Mouse (Mus musculus): ENCODE measurements around the gene Gm49711. TPM values are rescaled to one million over a fixed set of nuclear protein-coding genes. Genes with fewer than 3 reads are reported as not detected.

The Gm49711 gene
- polyA plus RNA-seq, 1 experiment from 2014 or later = not detected

DNA sequence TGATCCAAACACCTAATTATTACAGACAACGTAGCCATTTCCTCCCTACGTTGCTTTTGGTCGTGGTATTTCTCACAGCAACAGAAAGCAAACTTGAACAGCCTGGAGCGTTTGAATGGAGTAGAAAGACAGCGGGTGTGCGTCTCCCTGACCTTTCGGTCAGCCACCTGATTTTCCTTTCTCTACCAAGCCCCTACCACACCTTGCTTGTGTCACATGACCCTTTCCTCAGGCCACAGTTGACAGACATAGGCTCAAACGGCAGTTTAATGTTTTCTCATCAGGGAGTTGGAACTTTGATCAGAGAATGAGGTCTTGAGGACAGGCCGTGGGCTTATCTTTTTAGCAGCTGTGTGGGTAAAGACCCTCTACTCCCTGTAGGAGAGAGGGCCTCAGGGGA lies 177.1 kb downstream of the Gm49711 start:
- no peak overlapping the region for H3K4me3 ChIP-seq (ENCODE audit: low read depth, low read length)
- H3K4me2 ChIP-seq (ENCODE audit: low read depth) = no peak overlapping the region
- no peaks in the 10 kb centered on the region for H3K27me3 ChIP-seq (ENCODE audit: control insufficient read depth, insufficient read depth, low read length)
- no peak for DNase-seq (ENCODE audit: low spot score)
- 0 out of 2 replicates have a peak, but pooled peaks cover 3% of the 10 kb centered on the region for H3K4me1 ChIP-seq (ENCODE audit: control insufficient read depth, insufficient read depth, low read length)
- H3K27ac ChIP-seq (ENCODE audit: low read depth, low read length) = no peak overlapping the region
- no peak overlapping the region for H3K9ac ChIP-seq (ENCODE audit: low read length)
- no peaks in the 10 kb centered on the region for H3K36me3 ChIP-seq (ENCODE audit: control insufficient read depth, insufficient read depth, low read length)
- H3K9me3 ChIP-seq (ENCODE audit: control insufficient read depth, low read length) = no peaks in the 10 kb centered on the region
- no peak for ATAC-seq (ENCODE audit: insufficient read depth, low FRiP score, low TSS enrichment)
- 70% methylated on average over 9 of the region's 9 CpGs for WGBS

Other genes with a start within 250 kb of the Gm49711 start
- gene Mrps6, start within 50 bp of the Gm49711 start, polyA plus RNA-seq (2014; fragmentation: Nextera tagmentation; extraction: Ambion mirVana) = 127 and 130 TPM in 2 replicates
- 14.0 and 15.9 TPM in 2 replicates for gene Slc5a3, start within 50 bp of the Gm49711 start, polyA plus RNA-seq (2014; fragmentation: Nextera tagmentation; extraction: Ambion mirVana)
- 0.13 and 0.24 TPM in 2 replicates for gene Kcne2, start 234.1 kb downstream of the Gm49711 start, polyA plus RNA-seq (2014; fragmentation: Nextera tagmentation; extraction: Ambion mirVana)
- 107 and 110 TPM in 2 replicates for gene Smim11, start 243.0 kb downstream of the Gm49711 start, polyA plus RNA-seq (2014; fragmentation: Nextera tagmentation; extraction: Ambion mirVana)

Measured in neural tube, embryonic 11.5 days (tissue).